Comparison of ENCODE assay signal across 23 mouse cellular contexts in genomic region chr16:13895740-13896139, GRCm38 (mm10).
"Had no signal": no experiment of that assay in that cellular context is flagged by ENCODE, and none has a peak within 500 bp of the region (broad histone marks: within the 10 kb centered on the region; RNA-seq: fewer than 3 reads in every experiment).

No protein-coding gene starts in this region.

- H3K4me3 ChIP-seq: heart, embryonic 10.5 days; heart, embryonic 12.5 days; hindbrain, embryonic 13.5 days; hindbrain, embryonic 15.5 days; kidney, embryonic 15.5 days; layer of hippocampus, adult 2 months; left cerebral cortex, adult 2 months; limb, embryonic 10.5 days; limb, embryonic 12.5 days had no signal

- DNase-seq: forebrain, postnatal 0 days; gastrocnemius, postnatal 14 days; gastrocnemius, postnatal 36 days; heart, adult 18-20 months; heart, postnatal 10 days; heart, postnatal 36 days; kidney, adult 11 months; kidney, adult 2 months; kidney, adult 9 months; kidney, postnatal 14 days; kidney, postnatal 36 days had no signal

- H3K4me2 ChIP-seq: heart, embryonic 12.5 days; hindbrain, embryonic 13.5 days; hindbrain, embryonic 15.5 days; kidney, embryonic 15.5 days; limb, embryonic 12.5 days had no signal

- H3K9me3 ChIP-seq: heart, embryonic 10.5 days; heart, embryonic 12.5 days; hindbrain, embryonic 13.5 days; hindbrain, embryonic 15.5 days; kidney, embryonic 15.5 days; limb, embryonic 10.5 days; limb, embryonic 12.5 days had no signal

- H3K36me3 ChIP-seq: heart, embryonic 10.5 days; heart, embryonic 12.5 days; hindbrain, embryonic 13.5 days; hindbrain, embryonic 15.5 days; kidney, embryonic 15.5 days; limb, embryonic 10.5 days; limb, embryonic 12.5 days had no signal

- H3K27ac ChIP-seq: heart, embryonic 10.5 days; hindbrain, embryonic 13.5 days; hindbrain, embryonic 15.5 days; hindbrain, postnatal 0 days; kidney, embryonic 15.5 days; kidney, postnatal 0 days; layer of hippocampus, adult 2 months; left cerebral cortex, adult 2 months; limb, embryonic 10.5 days; limb, embryonic 12.5 days had no signal

- H3K9ac ChIP-seq: forebrain, postnatal 0 days; heart, embryonic 12.5 days; hindbrain, embryonic 13.5 days; hindbrain, embryonic 15.5 days; kidney, embryonic 15.5 days; limb, embryonic 12.5 days had no signal

- H3K27me3 ChIP-seq: heart, embryonic 12.5 days; hindbrain, embryonic 13.5 days; hindbrain, embryonic 15.5 days; kidney, embryonic 15.5 days; limb, embryonic 12.5 days had no signal

- H3K4me1 ChIP-seq: heart, embryonic 10.5 days; hindbrain, embryonic 13.5 days; hindbrain, embryonic 15.5 days; kidney, embryonic 15.5 days had no signal

- ATAC-seq: forebrain, postnatal 0 days; hindbrain, postnatal 0 days; intestine, embryonic 16.5 days had no signal
